Mouse (Mus musculus) C2C12 (cell line): ENCODE measurements at regions not wholly inside any gene's neighbourhood (a gene's known extent, or its start where the extent isn't known, plus 50 kb on each side); places are given as distances from the start of the nearest gene placed in this dataset.

Experiments used
- CTCF ChIP-seq: IDR thresholded peaks from one replicate; pipeline ENCODE4 v1.5.1; 2011; ENCODE audit not compliant: control insufficient read depth, insufficient read depth, insufficient read length
- MAX ChIP-seq: IDR thresholded peaks from one replicate; pipeline ENCODE4 v1.6.1; 2011; ENCODE audit warnings: mild to moderate bottlenecking, control low read depth
- USF1 ChIP-seq: IDR thresholded peaks from one replicate; pipeline ENCODE4 v1.6.1; 2011; ENCODE audit warnings: low read depth, mild to moderate bottlenecking, control low read depth, moderate library complexity

DNA sequence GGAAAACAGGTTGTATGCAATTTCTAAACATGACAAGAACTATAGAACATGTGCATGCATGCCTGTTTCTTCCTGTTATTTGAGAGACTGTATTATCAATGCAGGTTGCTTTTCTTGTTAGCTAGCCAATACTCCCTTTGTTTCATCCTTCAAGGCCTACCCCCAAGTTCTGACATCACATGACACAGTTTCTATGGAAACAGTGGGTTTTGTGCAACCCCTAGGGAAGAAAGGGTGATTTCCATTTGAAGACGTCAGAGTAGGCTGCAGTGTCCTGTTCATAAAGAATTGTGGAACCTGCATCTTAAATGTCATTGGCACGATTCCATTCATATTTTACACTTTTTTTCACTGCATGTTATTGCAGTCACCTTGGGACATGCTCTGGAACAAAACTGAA is 298.1 kb downstream of the Klf6 start:
- TF ChIP-seq CTCF (no peak), MAX (no peak), USF1 (no peak)
